Mouse (Mus musculus) macrophage (primary cell): ENCODE results near the gene Capza2. TPM values are rescaled to one million over a fixed set of nuclear protein-coding genes. Genes with fewer than 3 reads are reported as not detected.
A peak's percentile ranks its signal among the peaks of the same experiment; 100 is the strongest.

Experiments used
- H3K27ac ChIP-seq: fragments of 350-480 bp; formaldehyde crosslinking; 2 replicates; pipeline ENCODE4 v1.9.0; 2021
- H3K36me3 ChIP-seq: fragments of 350-480 bp; formaldehyde crosslinking; 2 replicates; pipeline ENCODE4 v1.9.0; 2021; ENCODE audit errors: inconsistent target
- H3K4me3 ChIP-seq: fragments of 350-480 bp; formaldehyde crosslinking; 2 replicates; pipeline ENCODE4 v1.9.0; 2021; ENCODE audit errors: inconsistent target
- H3K79me2 ChIP-seq: fragments of 350-480 bp; formaldehyde crosslinking; 2 replicates; pipeline ENCODE4 v1.9.0; 2021; ENCODE audit errors: inconsistent target
- WGBS: methylation state at CpG from one replicate; pipeline ENCODE4 v1.1.7; 2026; ENCODE audit warnings: inconsistent platforms; ENCODE audit not compliant: missing documents; 5-methylcytosine and 5-hydroxymethylcytosine counted together
- polyA plus RNA-seq: library from polyadenylated mRNA; stranded (reverse); fragments of 250-400 nt; gene quantifications from 3 replicates; pipeline ENCODE4 v1.2.4, GENCODE M21; 2018; ENCODE audit warnings: inconsistent platforms

Capza2 gene
- polyA plus RNA-seq, 1 experiment from 2014 or later: 700 TPM

DNA sequence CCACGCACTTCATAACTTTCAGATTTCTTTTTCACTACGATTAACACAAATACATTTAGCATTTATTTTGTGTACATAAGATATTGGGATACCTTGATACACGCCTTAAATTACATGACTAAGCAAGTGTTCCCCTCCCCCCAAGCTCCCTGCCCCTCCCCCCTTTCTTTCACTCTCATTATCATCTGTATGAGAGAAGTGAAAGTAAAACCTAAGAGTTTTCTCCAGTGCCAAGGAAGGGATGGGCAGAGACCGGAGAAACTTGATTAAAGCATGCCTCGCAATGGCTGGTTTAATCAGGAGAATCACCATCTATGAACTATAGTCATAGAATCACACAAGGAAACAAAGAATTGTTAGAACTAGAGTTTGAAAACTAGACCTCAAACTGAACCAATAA lies 6.3 kb upstream of the Capza2 start:
- H3K36me3 ChIP-seq: no peaks in the 10 kb centered on the region
- H3K4me3 ChIP-seq: no peak overlapping the region
- no peaks in the 10 kb centered on the region for H3K79me2 ChIP-seq
- H3K27ac ChIP-seq: peak overlapping the region; percentile 88
- WGBS: 34% methylated on average over 4 of the region's 5 CpGs

DNA sequence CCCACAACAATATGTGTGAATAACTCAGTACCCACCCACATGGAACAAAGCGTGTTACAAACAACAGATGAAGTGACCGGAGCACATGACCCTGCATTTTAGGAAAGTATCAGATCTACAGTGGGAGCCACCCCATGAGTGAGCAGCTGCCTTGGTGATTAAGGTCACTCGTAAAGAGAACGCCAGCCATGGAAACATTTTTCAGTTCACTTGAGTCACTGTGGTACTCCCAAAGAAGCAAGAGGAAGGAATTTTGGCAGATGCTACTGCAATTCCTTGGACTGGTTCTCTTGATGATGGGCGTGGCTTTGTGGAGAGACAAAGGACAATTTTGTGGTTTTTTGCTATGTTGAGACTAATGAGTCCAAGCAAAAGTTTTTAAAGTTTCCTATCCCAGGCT lies 4.4 kb upstream of the Capza2 start:
- Histone ChIP-seq H3K36me3 (no peaks in the 10 kb centered on the region), H3K79me2 (no peaks in the 10 kb centered on the region), H3K27ac (no peak overlapping the region), H3K4me3 (no peak overlapping the region)
- WGBS: 82% methylated on average over 4 of the region's 5 CpGs

DNA sequence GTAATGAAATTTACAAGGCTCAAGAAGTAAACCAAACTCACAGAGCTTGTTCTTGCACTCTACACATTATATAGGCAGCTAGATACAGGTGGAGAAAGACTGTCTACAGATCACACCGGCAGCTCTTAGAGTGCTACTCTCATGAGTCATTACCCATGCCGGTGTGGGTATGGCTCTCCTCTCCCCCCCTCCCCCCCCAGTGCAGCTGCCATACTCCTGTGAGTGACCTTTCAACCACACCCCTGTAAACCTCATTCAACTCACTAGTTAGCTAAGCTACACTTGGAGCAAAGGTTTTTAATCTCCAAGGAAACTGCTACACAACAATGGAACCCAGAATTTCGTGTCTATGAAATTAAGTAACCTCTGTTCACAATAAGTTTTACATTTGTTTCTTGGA lies 2.2 kb upstream of the Capza2 start:
- H3K4me3 ChIP-seq: no peak overlapping the region
- 0 out of 2 replicates have a peak overlapping the region, but pooled peaks have one; percentile 97 for H3K27ac ChIP-seq
- peaks cover 14% of the 10 kb centered on the region for H3K79me2 ChIP-seq
- H3K36me3 ChIP-seq: no peaks in the 10 kb centered on the region
- WGBS: 35% methylated on average over 3 of the region's 3 CpGs

DNA sequence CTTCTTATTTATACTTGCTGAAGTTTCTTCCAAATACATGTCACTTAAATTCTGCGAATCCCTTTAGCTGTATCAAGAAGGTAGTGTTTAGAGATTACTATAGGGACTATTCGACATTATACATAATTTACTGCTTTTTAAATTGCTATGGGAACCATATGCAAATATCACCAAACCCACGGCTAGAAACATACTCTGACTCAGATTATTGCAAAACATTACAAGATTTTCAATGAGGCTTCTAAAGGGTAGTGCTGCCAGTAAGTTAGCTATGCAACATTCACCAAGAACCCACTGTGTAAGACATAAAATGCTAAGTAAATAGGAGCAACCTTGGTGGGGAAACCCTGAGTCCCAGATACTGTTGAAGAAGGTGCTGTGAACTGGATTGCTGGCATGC lies 1.0 kb upstream of the Capza2 start:
- Histone ChIP-seq H3K36me3 (no peaks in the 10 kb centered on the region), H3K4me3 (no peak overlapping the region), H3K27ac (peak overlapping the region; percentile 97), H3K79me2 (peaks cover 26% of the 10 kb centered on the region)
- WGBS: 32% methylated on average over 3 of the region's 3 CpGs

DNA sequence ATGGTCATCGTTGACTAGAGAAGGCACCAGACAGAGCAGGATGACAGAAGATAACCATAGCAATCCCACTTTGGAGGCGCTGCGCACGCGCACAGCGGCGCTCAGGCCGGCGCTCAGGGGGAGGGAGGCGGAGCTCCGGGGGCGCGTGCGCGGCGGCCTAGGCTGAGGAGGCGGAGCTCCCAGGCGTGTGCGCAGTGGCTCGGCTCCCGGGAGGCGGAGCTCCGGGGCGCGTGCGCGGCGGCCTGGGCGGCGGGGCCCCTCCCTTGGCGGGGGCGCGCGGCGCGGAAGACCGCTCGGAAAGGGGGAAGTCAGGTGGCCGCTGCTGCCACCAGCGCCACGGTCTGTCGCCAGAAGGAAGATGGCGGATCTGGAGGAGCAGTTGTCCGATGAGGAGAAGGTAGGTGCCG lies 733 bp downstream of the Capza2 start:
- peak overlapping the region; percentile 97 for H3K27ac ChIP-seq
- peaks cover 43% of the 10 kb centered on the region for H3K79me2 ChIP-seq
- H3K36me3 ChIP-seq: no peaks in the 10 kb centered on the region
- 2% methylated on average over 17 of the region's 45 CpGs for WGBS
- no peak overlapping the region for H3K4me3 ChIP-seq

DNA sequence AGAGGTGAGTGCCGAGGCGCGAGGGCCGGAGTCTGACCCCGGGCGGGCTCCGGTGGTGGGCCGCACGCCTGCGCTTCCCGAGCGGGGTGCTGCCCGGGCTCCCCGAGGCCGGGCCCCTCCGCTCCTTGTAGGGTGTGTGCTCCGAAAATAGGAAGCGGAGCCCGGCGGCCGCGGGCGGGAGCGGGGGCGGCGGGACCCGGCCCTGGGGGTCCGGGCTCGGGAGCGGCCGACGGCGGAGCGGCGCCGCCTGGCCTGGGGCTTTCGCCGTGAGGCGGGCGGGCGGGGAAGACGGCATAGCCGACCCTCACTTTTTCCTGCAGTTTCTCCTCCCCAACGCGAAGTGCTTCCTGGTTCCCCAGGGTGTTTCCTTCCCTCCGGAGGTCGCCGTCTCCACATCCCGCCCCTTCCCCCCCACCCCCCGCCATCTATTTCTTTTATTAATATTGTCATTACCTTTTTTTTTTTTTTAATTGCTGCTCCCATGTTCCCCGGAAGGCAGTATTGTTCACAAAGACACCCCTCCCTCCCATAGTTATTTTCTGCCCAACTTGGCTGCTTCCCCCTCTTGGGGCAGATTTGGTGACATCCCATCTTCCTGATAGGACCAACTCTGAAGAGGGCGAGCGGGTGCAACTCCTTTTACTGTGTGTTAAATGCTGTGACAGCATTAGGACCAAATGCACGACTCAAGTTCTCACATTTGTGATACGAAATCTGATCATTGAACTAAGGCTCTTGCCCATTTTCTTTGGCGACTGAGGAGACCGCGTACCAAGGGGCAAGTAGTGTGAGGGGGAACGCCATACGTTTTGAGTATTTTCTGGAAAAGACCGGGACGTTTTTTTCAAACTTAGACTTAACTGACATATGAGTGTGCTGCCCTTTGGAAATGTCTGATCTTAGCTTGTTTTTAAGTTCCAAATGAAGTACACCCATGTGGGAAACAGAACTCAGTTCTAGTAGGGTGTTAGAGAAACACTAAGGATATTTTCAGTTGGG lies 1.5 kb downstream of the Capza2 start:
- Histone ChIP-seq H3K4me3 (peak overlapping the region; percentile 49), H3K27ac (peak overlapping the region; percentile 84), H3K79me2 (peaks cover 51% of the 10 kb centered on the region), H3K36me3 (no peaks in the 10 kb centered on the region)
- WGBS: under 1% methylated on average over 20 of the region's 62 CpGs

DNA sequence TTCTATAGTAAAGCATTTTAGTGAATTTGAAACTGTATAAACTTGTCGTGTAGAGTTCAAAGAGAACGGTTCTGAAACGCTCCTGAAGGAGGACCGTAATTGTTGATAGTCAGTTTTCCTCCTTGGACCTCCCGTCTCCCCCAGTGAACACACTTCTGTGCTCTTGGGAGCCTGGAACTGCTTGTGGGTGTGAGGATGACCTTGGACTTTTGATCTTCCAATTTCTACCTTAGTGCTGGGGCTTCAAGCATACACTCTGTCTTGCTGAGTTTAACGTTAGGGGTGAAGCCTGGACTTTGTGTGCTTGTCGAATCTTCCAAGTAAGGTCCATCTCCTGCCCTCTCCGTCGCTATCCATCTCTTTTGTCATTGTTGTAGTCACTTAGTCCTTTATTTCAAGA lies 4.0 kb downstream of the Capza2 start:
- Histone ChIP-seq H3K36me3 (no peaks in the 10 kb centered on the region), H3K4me3 (peak overlapping the region; percentile 49; the same call in 1 of the 2 replicates)
- WGBS: 82% methylated on average over 9 of the region's 9 CpGs

DNA sequence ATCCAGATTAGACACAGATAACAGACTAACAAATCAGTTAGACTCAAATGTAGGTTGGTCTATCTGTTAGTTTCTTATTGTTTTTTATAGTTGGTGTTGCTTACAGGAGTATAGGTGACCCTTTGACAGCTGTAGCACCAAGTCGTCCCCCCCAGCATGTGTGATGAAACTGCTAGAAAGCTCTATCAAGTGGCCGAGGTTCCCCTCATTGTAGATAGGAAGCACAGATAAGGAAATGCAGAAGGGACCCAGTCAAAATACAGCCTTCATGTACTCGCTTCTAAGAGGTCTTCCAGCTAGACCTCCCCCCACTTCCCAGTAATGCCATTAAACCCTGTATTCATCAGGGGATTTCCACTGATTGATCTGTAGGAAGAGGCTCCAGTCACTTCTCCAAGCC lies 6.7 kb downstream of the Capza2 start:
- WGBS: 6% methylated on average over 3 of the region's 3 CpGs
- H3K27ac ChIP-seq: no peak overlapping the region

More for the DNA sequence above, 4.0 kb downstream of the Capza2 start:
- Histone ChIP-seq H3K79me2 (peaks cover 76% of the 10 kb centered on the region), H3K27ac (peak overlapping the region; percentile 84)

DNA sequence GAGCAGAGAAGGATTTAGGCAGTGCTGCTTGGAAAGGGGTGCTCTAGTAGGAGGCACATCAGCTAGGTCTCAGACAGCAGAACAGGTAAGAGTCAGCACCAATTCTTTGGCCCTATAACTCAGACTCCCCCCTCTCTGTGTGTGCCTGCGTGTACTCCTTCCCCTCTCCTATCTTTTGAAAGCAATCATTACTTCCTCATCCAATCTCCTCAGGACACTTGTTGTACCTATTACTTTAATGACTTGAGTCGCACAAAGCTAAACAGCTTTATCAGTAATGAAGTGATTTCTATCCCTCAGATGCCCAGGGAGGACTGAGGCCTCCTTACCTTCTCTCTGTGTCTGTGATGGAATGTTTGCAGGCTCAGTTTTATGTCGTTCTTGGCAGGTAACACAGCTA lies 10.1 kb downstream of the Capza2 start:
- H3K36me3 ChIP-seq: peaks cover 30% of the 10 kb centered on the region
- 36% methylated on average over 3 of the region's 3 CpGs for WGBS

More for the DNA sequence above, 6.7 kb downstream of the Capza2 start:
- Histone ChIP-seq H3K36me3 (no peaks in the 10 kb centered on the region), H3K4me3 (no peak overlapping the region), H3K79me2 (peaks cover 100% of the 10 kb centered on the region)

DNA sequence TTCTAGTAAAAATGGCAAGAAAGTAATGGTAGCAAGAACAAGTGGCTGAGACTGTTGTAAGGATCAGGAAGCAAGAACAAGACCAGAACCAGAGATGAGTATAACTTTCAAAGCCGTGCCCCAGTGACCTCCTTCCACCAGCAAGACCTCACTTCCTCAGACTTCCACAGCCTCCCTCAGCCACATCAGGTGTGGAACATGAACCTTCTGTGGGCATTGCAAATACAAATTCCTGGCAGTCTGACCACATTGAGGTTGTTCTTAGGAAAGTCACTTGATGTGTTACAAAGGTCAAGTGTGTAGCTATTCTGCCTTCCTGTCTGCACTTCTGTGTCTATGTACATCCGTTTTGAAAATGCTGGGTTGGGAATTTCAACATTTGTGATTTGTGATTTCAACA lies 16.1 kb downstream of the Capza2 start:
- no peak overlapping the region for H3K27ac ChIP-seq
- peaks cover 50% of the 10 kb centered on the region for H3K36me3 ChIP-seq
- H3K4me3 ChIP-seq: no peak overlapping the region
- 42% methylated on average over 2 of the region's 2 CpGs for WGBS
- peaks cover 100% of the 10 kb centered on the region for H3K79me2 ChIP-seq

More for the DNA sequence above, 10.1 kb downstream of the Capza2 start:
- Histone ChIP-seq H3K4me3 (no peak overlapping the region), H3K27ac (no peak overlapping the region), H3K79me2 (peaks cover 100% of the 10 kb centered on the region)

DNA sequence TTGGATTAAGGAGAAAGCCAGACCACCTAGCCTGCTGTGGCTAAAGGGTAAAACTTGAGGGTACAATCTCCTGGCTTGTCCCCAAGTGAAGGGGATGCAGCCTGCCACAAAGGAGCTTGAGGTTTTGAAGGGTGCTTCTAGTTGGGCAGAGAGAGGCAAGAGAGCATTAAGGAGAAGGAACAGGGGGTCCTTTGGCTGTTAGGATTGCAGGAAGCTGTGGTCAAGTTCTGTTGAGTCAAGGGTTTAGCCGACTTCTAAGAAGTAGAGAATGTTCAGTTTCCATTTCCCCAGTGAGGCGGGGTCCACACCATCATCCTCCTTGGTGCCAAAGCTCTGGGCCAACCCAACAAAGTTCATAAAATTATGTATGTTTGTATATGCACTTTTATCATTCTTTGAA lies 19.0 kb downstream of the Capza2 start:
- peaks cover 51% of the 10 kb centered on the region for H3K36me3 ChIP-seq
- peaks cover 100% of the 10 kb centered on the region for H3K79me2 ChIP-seq
- no peak overlapping the region for H3K4me3 ChIP-seq
- WGBS: 4% methylated on average over 2 of the region's 2 CpGs
- peak overlapping the region; percentile 76 for H3K27ac ChIP-seq

DNA sequence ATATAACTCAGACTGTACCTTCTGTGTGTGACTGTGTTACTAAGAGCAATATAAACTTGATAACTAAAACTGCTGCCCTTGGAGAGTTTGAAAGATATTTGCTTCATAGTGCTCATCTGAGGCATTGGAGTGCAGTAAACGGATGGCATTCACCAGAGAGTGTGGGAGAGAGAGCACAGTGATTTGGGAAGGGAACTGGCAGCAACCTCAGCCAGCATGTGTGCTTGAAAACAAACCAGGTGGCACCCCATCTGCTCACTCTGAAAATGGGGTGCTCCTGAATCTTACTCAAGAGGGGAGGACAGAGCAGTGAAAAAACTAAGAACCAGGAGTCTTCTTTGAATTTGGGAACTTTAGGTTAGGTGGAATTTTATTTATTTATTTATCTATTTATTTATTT lies 21.3 kb downstream of the Capza2 start:
- H3K79me2 ChIP-seq: peaks cover 100% of the 10 kb centered on the region
- 89% methylated on average over 1 of the region's 1 CpGs for WGBS
- H3K36me3 ChIP-seq: peaks cover 49% of the 10 kb centered on the region
- no peak overlapping the region for H3K27ac ChIP-seq
- H3K4me3 ChIP-seq: no peak overlapping the region

DNA sequence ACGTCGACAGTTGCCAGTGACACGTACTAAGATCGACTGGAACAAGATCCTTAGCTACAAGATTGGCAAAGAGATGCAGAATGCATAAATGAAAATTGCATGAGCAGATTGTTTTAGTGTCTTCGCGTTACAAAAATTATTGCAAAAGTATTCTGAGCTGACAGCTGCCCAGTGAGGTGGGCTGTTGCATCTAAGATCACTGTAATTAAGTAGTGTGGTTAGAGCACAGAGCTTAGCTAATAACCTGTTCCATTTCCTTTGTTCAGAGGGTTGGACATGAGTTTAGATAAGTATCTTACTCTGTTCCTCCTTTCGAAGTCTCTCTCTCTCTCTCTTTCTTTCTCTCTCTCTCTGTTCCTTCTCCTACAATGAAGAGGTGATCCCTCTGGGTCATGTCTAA lies 29.3 kb downstream of the Capza2 start:
- WGBS: 73% methylated on average over 7 of the region's 7 CpGs
- Histone ChIP-seq H3K4me3 (no peak overlapping the region), H3K27ac (no peak overlapping the region), H3K36me3 (peaks cover 62% of the 10 kb centered on the region), H3K79me2 (peaks cover 44% of the 10 kb centered on the region)

DNA sequence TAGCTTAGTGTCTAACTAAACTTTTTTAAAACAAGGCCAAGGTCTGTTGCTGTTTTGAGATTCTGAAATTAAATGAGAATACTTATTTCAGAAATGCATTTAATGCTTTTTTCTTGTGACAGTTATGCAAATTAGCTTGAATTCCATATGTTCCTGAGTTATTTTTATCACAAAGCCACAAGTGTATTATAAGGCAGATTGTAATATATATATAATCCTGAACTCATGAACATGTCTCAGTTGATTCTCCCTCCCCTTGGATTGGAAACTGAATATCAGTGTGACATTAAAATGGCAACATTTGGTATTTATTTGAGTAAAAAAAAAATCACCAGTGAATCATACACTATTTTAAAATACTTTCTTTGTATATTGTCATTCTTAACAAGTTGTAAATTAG lies 30.0 kb downstream of the Capza2 start:
- Histone ChIP-seq H3K79me2 (peaks cover 37% of the 10 kb centered on the region; the same call in 1 of the 2 replicates), H3K36me3 (peaks cover 62% of the 10 kb centered on the region), H3K27ac (no peak overlapping the region), H3K4me3 (no peak overlapping the region)

DNA sequence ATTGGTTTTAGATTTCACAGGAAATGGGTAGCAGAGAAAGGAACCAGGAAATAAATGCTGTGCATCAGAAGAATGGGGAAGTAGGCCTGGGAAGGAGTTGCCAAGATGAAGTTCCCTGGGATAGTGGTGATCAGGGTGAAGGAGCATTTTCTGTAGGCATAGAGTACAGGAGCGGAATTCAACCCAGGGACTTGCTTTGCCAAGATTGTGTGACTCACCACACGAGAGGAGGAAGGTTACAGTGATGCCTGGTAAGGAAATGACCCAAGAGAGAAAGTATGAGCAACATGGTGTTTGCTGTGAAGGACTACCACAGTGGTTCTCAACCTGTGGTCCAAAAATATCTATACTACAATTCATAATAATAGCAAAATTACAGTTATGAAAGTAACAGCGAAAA lies 31.8 kb downstream of the Capza2 start:
- peaks cover 19% of the 10 kb centered on the region; the same call in 1 of the 2 replicates for H3K79me2 ChIP-seq
- peaks cover 52% of the 10 kb centered on the region for H3K36me3 ChIP-seq
- no peak overlapping the region for H3K4me3 ChIP-seq
- H3K27ac ChIP-seq: no peak overlapping the region
- WGBS: 68% methylated on average over 3 of the region's 3 CpGs
